Mouse (Mus musculus): ENCODE measurements at regions not wholly inside any gene's neighbourhood (a gene's known extent, or its start where the extent isn't known, plus 50 kb on each side); places are given as distances from the start of the nearest gene placed in this dataset.
"Not testable (repeated sequence)": the region's sequence is repeated elsewhere in the genome, so short reads cannot be mapped to it uniquely, and the experiment has no call there.

DNA sequence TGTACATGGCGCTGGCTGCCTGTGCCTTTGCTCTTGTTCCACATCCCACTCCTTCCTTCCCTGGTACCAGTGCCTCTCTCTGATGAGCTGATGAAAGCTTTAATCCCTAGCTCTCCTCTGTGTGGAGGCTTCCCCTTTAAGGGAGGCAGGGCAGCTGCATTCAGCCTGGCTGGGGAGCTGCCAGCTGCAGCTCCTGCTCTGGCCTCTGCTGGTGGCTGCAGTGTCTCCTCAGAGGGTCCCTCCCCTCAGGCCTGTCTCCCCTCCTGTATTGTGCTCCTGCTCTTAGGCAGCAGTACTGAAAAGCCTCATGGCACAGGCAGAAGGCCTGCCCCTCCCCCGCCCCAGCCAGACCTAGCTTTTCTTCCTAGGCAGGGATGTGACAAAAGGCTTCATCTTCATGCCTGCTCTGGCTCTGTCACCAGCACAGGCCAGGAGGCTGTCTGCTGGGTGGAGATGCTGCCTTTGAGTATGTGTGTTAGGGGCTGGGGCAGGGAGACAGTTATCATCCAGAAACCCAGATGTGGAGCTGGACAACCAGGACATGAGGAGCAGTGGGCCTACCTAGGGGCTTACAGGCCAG lies 97.7 kb upstream of the Zcchc13 start:
- not testable (repeated sequence) for ATAC-seq (ENCODE audit: extremely low read depth, insufficient number of reproducible peaks, low FRiP score, poor library complexity, severe bottlenecking)

DNA sequence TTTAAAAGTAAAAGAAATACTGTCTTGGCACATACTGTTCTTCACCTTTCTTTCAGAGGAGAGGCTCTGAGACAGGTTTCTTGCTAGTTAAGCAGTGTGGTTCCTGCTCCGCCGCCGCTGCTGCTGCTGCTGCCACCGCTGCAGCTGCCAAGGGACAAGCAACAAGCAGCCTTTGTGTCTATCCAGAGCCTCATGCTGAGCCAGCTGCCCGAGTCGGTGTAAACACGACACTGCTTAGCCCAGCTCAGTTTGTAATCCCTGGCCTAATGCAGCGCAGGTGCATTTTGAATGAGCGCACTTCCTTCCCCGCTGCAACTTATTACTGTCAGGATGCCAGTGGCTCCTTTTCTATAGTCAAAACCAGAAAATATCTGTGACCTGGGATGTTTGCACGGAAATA lies 97.1 kb upstream of the Zcchc13 start:
- ATAC-seq (ENCODE audit: extremely low read depth, insufficient number of reproducible peaks, low FRiP score, poor library complexity, severe bottlenecking): no peak

DNA sequence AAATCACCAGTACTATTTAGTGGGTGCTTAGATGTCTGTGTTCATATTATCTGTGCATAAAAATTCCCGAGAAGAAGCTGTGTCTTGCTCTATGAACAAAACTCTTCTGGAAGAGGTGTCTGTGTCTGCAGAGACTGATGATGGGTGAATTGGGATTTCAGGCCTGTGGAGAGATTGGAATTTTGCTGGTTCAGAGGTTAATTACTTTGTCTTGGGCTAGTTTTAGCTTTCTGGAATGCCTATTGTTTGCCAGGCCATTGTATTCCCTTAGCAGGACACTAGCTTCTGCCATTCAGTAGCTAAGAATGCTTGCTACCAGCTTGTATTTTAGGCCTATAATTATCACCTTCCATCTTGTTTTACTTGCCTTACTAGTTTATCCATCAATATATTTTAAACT lies 96.6 kb upstream of the Zcchc13 start:
- no peak for ATAC-seq (ENCODE audit: extremely low read depth, insufficient number of reproducible peaks, low FRiP score, poor library complexity, severe bottlenecking)

- no peak for ATAC-seq (ENCODE audit: extremely low read depth, insufficient number of reproducible peaks, low FRiP score, poor library complexity, severe bottlenecking)
These were observed 83.7 kb upstream of the Zcchc13 start for GRCm38 (mm10) chrX:103546490-103547202.

DNA sequence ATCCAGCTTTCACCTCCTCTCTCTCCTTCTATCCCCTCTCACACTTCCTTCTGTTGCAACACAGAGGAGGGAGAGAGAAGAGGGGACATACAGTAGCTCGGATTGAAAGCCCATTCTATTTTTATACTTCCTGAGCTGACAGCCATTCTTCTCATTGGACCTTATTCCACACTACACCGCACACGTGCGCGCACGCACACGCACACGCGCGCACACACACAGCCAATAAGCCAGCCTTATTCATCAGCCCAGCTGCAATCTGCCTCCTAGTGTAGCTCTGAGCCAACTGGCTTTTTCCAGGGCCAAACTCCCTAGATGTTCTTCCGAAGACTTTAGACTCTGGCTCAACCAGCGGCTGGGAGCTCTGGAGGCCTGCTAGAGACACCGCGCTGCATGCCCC lies 79.1 kb upstream of the Zcchc13 start:
- no peak for ATAC-seq (ENCODE audit: extremely low read depth, insufficient number of reproducible peaks, low FRiP score, poor library complexity, severe bottlenecking)

DNA sequence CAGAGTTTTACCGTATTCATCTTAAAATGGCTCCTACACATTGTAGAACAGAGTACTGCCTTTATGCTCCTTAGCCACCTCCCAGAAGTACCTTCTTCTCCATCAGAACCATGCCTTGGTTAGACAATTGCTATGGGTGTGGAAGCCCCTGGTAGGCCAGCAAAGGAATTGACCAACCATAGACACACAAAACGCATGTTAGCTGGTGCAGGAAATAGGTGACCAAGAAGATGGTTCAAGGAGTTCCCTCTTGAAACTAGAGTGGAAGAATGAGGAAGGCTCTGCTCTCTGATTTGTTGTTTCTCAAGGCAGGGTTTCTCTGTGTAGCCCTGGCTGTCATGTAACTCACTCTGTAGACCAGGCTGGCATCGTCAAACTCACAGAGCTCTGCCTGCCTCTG lies 77.2 kb upstream of the Zcchc13 start:
- ATAC-seq (ENCODE audit: extremely low read depth, insufficient number of reproducible peaks, low FRiP score, poor library complexity, severe bottlenecking): no peak

DNA sequence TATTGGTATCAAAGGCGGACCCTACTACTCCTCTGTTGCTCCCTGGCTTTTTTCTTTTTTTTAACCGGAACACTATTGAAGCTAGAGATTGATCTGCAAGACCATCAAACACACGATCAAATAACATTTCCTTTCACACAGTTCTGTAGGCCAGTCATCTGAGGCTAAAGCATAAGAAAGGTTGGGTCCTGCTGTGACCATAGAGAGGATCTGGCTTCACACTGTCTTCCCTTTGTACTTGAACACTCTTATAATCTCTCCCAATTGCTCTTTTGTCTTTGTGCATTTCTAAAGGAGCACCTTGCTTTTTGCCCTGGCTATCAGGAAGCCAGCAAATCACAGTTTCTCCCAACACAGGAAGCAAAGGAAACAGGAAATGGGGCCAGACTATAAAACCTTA lies 76.8 kb upstream of the Zcchc13 start:
- no peak for ATAC-seq (ENCODE audit: extremely low read depth, insufficient number of reproducible peaks, low FRiP score, poor library complexity, severe bottlenecking)

GRCm38 (mm10) chrX:103555041-103555986 lies 75.1 kb upstream of the Zcchc13 start:
- peak; percentile 53; the same call in 1 of the 2 replicates for ATAC-seq (ENCODE audit: extremely low read depth, insufficient number of reproducible peaks, low FRiP score, poor library complexity, severe bottlenecking)

DNA sequence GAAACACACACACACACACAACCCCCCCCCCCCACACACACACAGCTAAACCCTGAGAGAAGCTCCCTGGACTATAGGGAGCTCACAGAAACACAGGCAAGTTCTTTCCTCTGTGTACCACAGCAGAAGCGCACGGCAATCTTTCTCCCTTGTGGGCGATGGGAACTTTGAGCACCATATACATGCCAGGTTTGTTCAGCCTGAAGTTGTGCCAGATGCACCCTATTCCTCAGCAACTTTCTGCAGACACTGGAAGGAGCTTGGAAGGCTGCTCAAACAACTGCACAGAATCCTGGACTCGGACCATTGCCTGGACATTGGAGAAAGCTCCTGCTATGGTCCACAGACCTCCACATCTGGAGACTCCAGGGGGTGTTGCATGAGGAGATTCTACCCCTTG lies 74.3 kb upstream of the Zcchc13 start:
- no peak for ATAC-seq (ENCODE audit: extremely low read depth, insufficient number of reproducible peaks, low FRiP score, poor library complexity, severe bottlenecking)

- no peak for ATAC-seq (ENCODE audit: extremely low read depth, insufficient number of reproducible peaks, low FRiP score, poor library complexity, severe bottlenecking)
These were observed 73.5 kb upstream of the Zcchc13 start for GRCm38 (mm10) chrX:103556681-103557490.

- no peak for ATAC-seq (ENCODE audit: extremely low read depth, insufficient number of reproducible peaks, low FRiP score, poor library complexity, severe bottlenecking)
These were observed 72.9 kb upstream of the Zcchc13 start for GRCm38 (mm10) chrX:103557496-103557895.

DNA sequence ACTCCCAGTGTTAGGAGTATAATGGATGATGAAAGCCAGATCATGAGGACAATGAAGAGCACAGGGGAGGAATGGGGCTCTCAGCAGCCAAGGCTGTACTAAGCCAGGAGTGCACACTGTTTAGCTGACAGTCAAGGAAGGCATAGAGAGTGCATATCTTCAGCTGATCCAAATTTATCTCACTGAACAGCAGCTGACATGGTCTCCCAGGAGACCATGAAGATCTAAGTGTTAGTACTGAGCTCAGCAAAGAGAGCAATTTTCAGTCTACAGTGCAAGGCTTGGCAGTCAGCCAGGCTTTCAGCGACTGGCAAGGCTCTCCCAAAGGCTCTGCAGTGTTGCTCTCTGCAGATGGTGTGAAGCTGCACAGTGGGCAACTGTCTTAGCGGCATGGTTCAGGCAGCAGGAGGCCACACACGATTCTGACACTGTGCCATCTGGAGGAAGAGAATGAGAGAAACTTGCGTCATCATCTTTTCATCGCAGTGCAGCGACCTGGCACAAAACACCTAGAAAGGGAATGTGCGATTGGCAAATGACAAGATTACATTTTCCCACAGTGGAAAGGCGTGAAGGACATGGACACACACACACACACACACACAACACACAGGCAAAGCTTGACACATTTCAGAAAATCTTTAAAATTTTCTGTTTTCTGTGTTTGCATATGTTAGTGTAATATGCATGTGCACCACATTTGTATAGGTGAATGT lies 66.7 kb upstream of the Zcchc13 start:
- no peak for ATAC-seq (ENCODE audit: extremely low read depth, insufficient number of reproducible peaks, low FRiP score, poor library complexity, severe bottlenecking)

DNA sequence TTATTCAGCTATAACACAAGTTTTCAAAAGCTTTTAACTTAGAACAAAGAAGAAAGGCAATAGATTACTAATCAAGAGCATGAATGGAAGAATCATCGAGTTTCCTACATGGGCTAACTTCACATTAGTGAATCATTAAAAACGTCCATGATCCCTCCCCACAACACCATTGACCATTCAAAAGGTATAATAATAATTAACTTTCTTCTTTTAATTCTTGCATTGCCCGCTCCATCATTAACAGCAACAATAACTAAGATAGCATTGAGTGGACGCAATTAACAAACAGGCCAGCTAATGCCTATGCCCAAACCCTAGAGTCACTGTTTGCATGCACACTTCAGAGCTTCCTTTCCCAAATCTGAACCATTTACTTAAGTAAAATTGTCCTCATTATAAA lies 57.0 kb upstream of the Zcchc13 start:
- ATAC-seq (ENCODE audit: extremely low read depth, insufficient number of reproducible peaks, low FRiP score, poor library complexity, severe bottlenecking): no peak

GRCm38 (mm10) chrX:103579484-103579883 lies 50.9 kb upstream of the Zcchc13 start:
- ATAC-seq (ENCODE audit: extremely low read depth, insufficient number of reproducible peaks, low FRiP score, poor library complexity, severe bottlenecking): no peak

Data from neutrophil, adult 5-6 weeks (primary cell).